Mouse (Mus musculus): Measurements from ENCODE around the gene Gm17949. TPM values are rescaled to one million over a fixed set of nuclear protein-coding genes. Genes with fewer than 3 reads are reported as not detected.

The Gm17949 gene
- polyA plus RNA-seq, 1 experiment from 2014 or later = 0.30 TPM

DNA sequence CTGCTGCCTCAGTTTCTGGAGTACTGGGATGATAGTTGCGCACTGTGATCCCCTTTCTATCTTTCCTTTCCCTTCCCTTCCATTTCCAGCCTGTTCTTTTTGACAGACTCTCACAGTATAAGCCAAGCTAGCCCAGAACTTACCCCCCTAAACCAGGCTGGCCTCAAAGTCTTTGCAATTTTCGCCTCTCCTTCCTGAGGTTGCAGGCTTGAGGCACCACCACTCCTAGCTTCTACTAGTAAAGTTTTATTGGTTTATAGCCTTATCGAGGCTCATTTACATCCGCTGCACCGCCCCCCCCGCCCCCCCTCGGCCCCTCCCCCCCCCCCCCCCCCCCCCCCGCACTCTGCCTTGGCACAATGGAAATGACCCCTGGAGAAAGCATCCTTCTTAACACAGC lies 31.7 kb upstream of the Gm17949 start:
- no peak for ATAC-seq (replicated peaks; ENCODE audit: low FRiP score)
- Histone ChIP-seq H3K27ac (no peak overlapping the region), H3K27me3 (no peaks in the 10 kb centered on the region), H3K9ac (no peak overlapping the region), H3K36me3 (no peaks in the 10 kb centered on the region), H3K9me3 (replicated peaks) (no peaks in the 10 kb centered on the region), H3K4me2 (no peak overlapping the region), H3K4me1 (no peaks in the 10 kb centered on the region), H3K4me3 (replicated peaks) (no peak overlapping the region)
- 18% methylated on average over 7 of the region's 8 CpGs for WGBS

DNA sequence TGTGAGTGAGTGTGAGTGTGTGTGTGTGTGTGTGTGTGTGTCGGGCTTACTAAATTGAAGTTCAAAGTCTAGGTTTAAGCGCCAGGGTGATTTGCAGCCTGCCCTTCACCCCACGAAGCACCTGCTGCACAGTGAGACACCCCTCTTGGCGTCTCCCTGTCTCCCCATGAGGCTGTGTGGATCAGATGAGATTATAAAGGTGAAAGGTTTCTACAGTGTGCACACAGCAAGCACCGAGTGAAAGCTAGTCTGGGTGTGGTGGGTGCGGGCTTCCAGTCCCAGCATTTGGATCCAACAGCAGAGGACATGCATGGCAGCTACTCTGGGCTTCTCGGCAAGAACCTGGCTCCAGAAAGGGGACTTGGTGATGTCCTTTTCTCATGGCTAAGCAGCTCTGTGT lies 30.2 kb upstream of the Gm17949 start:
- Histone ChIP-seq H3K4me3 (replicated peaks) (no peak overlapping the region), H3K9me3 (replicated peaks) (no peaks in the 10 kb centered on the region), H3K36me3 (no peaks in the 10 kb centered on the region), H3K27ac (no peak overlapping the region), H3K4me1 (no peaks in the 10 kb centered on the region), H3K27me3 (no peaks in the 10 kb centered on the region), H3K4me2 (no peak overlapping the region), H3K9ac (no peak overlapping the region)
- WGBS = 67% methylated on average over 7 of the region's 7 CpGs
- ATAC-seq (replicated peaks; ENCODE audit: low FRiP score) = no peak

DNA sequence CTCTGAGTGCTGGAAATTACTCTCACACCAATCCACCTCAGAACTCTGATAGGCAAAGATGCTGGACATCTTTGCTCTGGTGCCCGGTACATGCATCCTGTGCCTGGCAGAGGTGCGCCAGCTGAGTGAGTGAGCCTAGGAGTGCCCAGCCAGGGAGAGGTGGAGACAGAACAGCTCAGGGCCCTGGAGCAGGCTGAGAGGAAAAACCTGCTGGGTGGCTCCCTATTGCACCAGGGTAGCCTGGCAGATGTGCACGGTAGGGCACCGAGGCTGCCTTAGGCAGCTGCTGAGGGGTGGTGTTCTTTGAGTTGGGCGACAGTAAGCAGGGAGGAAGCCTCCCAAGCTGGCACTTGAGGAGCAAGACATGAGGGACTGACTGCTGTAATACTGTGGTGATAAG lies 29.3 kb upstream of the Gm17949 start, which contains the start of gene Acer1:
Gene Acer1 (minus strand): TSS at position 114 of the 400 bp plus-strand sequence.
- no peaks in the 10 kb centered on the region for H3K4me1 ChIP-seq
- H3K4me3 ChIP-seq (replicated peaks) = no peak within 1 kb of the TSS
- H3K9me3 ChIP-seq (replicated peaks) = no peaks in the 10 kb centered on the region
- no peaks in the 10 kb centered on the region for H3K27me3 ChIP-seq
- H3K9ac ChIP-seq = no peak within 1 kb of the TSS
- no peaks in the 10 kb centered on the region for H3K36me3 ChIP-seq
- no peak for ATAC-seq (replicated peaks; ENCODE audit: low FRiP score)
- H3K27ac ChIP-seq = no peak within 1 kb of the TSS
- no peak within 1 kb of the TSS for H3K4me2 ChIP-seq
- WGBS = 81% methylated on average over 5 of the region's 5 CpGs

GRCm38 (mm10) chr17:56984886-56985285 lies 26.4 kb upstream of the Gm17949 start:
- no peak for ATAC-seq (replicated peaks; ENCODE audit: low FRiP score)
- 75% methylated on average over 9 of the region's 9 CpGs for WGBS
- H3K9ac ChIP-seq = no peak overlapping the region
- H3K4me1 ChIP-seq = 0 out of 2 replicates have a peak, but pooled peaks cover 2% of the 10 kb centered on the region
- H3K4me3 ChIP-seq (replicated peaks) = no peak overlapping the region
- no peaks in the 10 kb centered on the region for H3K36me3 ChIP-seq
- H3K4me2 ChIP-seq = no peak overlapping the region
- no peak overlapping the region for H3K27ac ChIP-seq
- H3K27me3 ChIP-seq = no peaks in the 10 kb centered on the region
- H3K9me3 ChIP-seq (replicated peaks) = no peaks in the 10 kb centered on the region

- Histone ChIP-seq H3K27me3 (no peaks in the 10 kb centered on the region), H3K9ac (no peak overlapping the region), H3K9me3 (replicated peaks) (no peaks in the 10 kb centered on the region), H3K27ac (no peak overlapping the region), H3K4me2 (no peak overlapping the region), H3K4me3 (replicated peaks) (no peak overlapping the region), H3K36me3 (no peaks in the 10 kb centered on the region), H3K4me1 (peaks cover 3% of the 10 kb centered on the region)
- WGBS = 72% methylated on average over 3 of the region's 3 CpGs
- ATAC-seq (replicated peaks; ENCODE audit: low FRiP score) = no peak
Measured at GRCm38 (mm10) chr17:56985656-56986055, 25.6 kb upstream of the Gm17949 start.

- Histone ChIP-seq H3K4me3 (replicated peaks) (no peak overlapping the region), H3K27ac (no peak overlapping the region), H3K4me2 (no peak overlapping the region), H3K27me3 (no peaks in the 10 kb centered on the region), H3K36me3 (no peaks in the 10 kb centered on the region), H3K9ac (no peak overlapping the region), H3K9me3 (replicated peaks) (no peaks in the 10 kb centered on the region), H3K4me1 (peaks cover 9% of the 10 kb centered on the region)
- ATAC-seq (replicated peaks; ENCODE audit: low FRiP score) = no peak
- 83% methylated on average over 3 of the region's 3 CpGs for WGBS
Measured at GRCm38 (mm10) chr17:56986105-56986805, 25.0 kb upstream of the Gm17949 start.

DNA sequence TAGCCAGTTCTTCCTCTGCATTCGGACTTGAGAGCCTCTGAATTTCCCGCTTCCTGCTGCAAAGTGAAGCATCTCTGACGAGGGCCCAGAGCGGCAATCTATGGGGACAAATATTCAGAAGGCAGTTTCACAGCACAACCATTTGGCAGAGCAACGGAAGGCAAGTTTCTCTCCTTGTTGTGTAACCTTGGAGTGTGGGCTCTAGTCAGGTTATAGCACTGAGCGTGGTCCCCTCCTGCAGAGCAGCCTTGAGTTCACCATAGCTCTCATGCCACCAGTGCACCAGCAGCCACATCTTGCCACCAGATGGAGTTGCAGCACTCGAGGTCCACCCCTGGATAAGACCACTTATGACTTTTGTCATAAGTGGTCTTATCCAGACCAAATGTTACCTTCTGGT lies 22.8 kb upstream of the Gm17949 start:
- Histone ChIP-seq H3K9ac (no peak overlapping the region), H3K27me3 (no peaks in the 10 kb centered on the region), H3K4me3 (replicated peaks) (no peak overlapping the region), H3K36me3 (peaks cover 21% of the 10 kb centered on the region), H3K4me2 (no peak overlapping the region), H3K27ac (no peak overlapping the region), H3K4me1 (peaks cover 14% of the 10 kb centered on the region), H3K9me3 (replicated peaks) (no peaks in the 10 kb centered on the region)
- WGBS = 84% methylated on average over 7 of the region's 7 CpGs
- no peak for ATAC-seq (replicated peaks; ENCODE audit: low FRiP score)

DNA sequence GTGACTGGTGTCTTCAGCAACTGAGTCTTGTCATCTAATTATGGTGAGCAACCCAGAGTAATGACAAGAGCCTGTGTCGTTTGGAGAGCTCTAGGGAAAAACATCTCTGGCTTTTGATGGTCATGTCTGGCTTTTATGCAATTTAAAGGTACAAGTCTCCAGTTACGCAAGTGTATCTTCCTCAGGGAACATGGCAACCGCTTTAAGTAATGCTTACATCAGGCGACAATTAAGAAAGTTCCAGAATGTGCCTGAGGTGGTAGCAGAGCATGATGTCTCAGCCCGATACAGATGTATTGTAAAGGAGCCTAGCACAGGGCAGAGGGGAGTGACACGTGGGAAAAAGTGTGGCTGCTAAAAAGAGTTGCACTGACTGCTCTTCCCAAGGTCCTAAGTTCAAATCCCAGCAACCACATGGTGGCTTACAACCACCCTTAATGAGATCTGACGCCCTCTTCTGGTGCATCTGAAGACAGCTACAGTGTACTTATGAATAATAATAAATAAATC lies 22.3 kb upstream of the Gm17949 start:
- peaks cover 14% of the 10 kb centered on the region for H3K4me1 ChIP-seq
- peak overlapping the region; percentile 91 for H3K4me3 ChIP-seq (replicated peaks)
- peak overlapping the region; percentile 82 for H3K4me2 ChIP-seq
- H3K9me3 ChIP-seq (replicated peaks) = no peaks in the 10 kb centered on the region
- 68% methylated on average over 7 of the region's 7 CpGs for WGBS
- no peak for ATAC-seq (replicated peaks; ENCODE audit: low FRiP score)
- H3K27me3 ChIP-seq = no peaks in the 10 kb centered on the region
- H3K9ac ChIP-seq = peak overlapping the region; percentile 90; the same call in 1 of the 2 replicates
- H3K27ac ChIP-seq = peak overlapping the region; percentile 81; the same call in 1 of the 2 replicates
- H3K36me3 ChIP-seq = peaks cover 27% of the 10 kb centered on the region

DNA sequence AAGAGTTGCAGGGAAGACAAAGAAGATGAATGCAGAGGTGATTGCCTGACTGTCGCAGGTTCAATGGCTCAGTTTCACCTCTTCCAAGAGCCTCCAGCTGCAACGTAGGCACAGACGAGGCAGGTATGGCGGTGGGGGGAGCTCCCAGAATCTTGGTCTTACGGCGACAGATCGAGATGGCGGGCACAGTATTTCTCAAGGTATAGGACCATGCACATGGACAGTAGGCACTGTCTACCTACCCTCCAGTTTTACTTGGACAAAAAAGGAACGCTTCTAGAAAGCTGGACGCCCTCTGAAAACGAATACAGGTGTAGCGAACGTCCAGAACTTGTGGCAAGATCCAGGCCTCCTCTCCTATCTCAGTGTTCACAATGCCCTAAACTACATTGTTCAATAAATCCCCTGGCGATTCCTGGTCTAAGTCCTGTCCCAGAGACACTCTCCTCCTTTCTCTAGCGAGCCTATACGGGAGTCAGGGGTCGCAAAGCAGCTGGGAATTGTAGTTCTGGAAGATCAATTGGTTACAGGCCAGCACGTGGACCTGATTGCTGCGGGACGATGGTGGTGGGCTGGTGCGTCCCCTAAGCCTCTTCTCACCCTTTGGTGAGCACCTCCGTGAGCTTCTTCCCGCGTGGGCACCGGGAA lies 21.7 kb upstream of the Gm17949 start:
- peaks cover 14% of the 10 kb centered on the region for H3K4me1 ChIP-seq
- 4% methylated on average over 25 of the region's 25 CpGs for WGBS
- H3K27me3 ChIP-seq = no peaks in the 10 kb centered on the region
- peak overlapping the region; percentile 81 for H3K27ac ChIP-seq
- H3K4me3 ChIP-seq (replicated peaks) = peak overlapping the region; percentile 91
- H3K4me2 ChIP-seq = peak overlapping the region; percentile 82
- peak overlapping the region; percentile 90 for H3K9ac ChIP-seq
- peaks cover 33% of the 10 kb centered on the region for H3K36me3 ChIP-seq
- H3K9me3 ChIP-seq (replicated peaks) = no peaks in the 10 kb centered on the region
- ATAC-seq (replicated peaks; ENCODE audit: low FRiP score) = peak; percentile 94

DNA sequence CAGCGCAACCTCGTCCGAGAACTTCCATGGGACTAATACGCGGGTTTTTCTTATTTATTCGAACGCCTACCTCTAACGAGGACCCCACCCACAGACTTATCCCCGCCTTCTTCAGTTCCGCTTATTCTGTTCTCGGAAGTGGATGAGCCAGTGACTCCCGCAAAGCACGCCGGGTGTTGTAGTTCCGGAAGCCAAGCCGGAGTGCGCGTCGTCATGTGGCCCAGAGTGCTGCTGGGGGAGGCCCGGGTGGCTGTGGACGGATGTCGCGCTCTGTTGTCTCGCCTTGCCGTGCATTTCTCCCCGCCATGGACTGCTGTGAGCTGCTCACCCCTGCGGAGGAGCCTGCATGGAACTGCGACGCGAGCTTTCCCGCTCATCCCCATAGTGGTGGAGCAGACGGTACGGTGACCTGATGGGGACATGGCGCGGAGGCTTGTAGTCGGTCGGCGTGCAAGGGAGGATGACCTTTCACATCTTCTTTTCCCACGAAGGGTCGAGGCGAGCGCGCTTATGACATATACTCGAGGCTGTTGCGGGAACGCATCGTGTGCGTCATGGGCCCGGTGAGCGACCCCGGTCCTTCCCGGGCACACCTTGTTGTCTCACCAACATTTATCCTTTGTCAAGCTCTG lies 21.0 kb upstream of the Gm17949 start, which contains the start of gene Clpp:
Gene Clpp (plus strand): TSS at position 191 of the 632 bp plus-strand sequence.
- ATAC-seq (replicated peaks; ENCODE audit: low FRiP score) = peak; percentile 97
- Histone ChIP-seq H3K4me1 (peaks cover 14% of the 10 kb centered on the region), H3K4me3 (replicated peaks) (peak within 1 kb of the TSS; percentile 91), H3K27ac (peak within 1 kb of the TSS; percentile 81), H3K9me3 (replicated peaks) (no peaks in the 10 kb centered on the region), H3K9ac (peak within 1 kb of the TSS; percentile 90), H3K4me2 (peak within 1 kb of the TSS; percentile 82), H3K36me3 (peaks cover 39% of the 10 kb centered on the region), H3K27me3 (no peaks in the 10 kb centered on the region)
- WGBS = under 1% methylated on average over 52 of the region's 52 CpGs

DNA sequence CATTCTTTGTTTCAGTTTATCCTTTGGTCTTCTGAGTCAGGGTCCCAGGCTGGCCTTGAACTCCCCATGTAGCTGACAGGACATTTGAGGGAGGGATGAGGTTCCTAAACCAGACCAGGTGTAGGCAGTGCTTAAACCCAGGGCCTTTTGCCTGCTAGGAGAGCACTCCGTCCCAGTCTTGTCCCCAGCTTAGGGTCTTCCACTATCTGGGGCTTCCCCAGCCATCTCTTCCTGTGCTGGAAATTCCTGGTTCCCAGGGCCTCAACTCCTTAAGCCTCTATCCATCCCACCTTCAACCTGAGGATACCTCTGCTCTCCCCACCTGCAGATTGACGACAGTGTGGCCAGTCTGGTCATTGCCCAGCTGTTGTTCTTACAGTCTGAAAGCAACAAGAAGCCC lies 20.3 kb upstream of the Gm17949 start:
- ATAC-seq (replicated peaks; ENCODE audit: low FRiP score) = no peak
- WGBS = 77% methylated on average over 2 of the region's 2 CpGs
- peak overlapping the region; percentile 90 for H3K9ac ChIP-seq
- H3K4me2 ChIP-seq = peak overlapping the region; percentile 82
- peaks cover 47% of the 10 kb centered on the region for H3K36me3 ChIP-seq
- peak overlapping the region; percentile 91 for H3K4me3 ChIP-seq (replicated peaks)
- no peaks in the 10 kb centered on the region for H3K27me3 ChIP-seq
- H3K27ac ChIP-seq = no peak overlapping the region
- H3K4me1 ChIP-seq = peaks cover 14% of the 10 kb centered on the region
- no peaks in the 10 kb centered on the region for H3K9me3 ChIP-seq (replicated peaks)

DNA sequence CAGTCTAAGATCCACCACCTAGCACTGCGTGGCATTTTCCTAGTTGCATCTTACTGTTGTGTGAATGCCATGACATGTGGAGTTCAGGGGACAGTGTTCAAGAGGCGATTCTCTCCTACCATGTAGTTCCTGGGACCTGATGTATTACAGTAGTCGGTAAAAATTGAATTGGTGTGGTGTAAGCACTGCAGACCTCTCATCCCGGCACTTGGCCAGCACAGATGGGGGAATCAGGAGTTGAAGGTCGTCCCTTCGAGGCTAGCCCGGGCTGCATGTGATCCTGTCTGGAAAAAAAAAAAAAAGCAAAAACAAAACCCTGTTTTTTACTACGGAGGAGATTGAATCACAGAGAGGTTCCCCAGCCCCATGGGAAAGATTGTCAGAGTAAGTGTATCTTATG lies 16.2 kb upstream of the Gm17949 start:
- H3K36me3 ChIP-seq = peaks cover 69% of the 10 kb centered on the region

More for the DNA sequence above, 16.2 kb upstream of the Gm17949 start:
- ATAC-seq (replicated peaks; ENCODE audit: low FRiP score) = no peak
- Histone ChIP-seq H3K9ac (no peak overlapping the region), H3K4me2 (no peak overlapping the region), H3K9me3 (replicated peaks) (no peaks in the 10 kb centered on the region), H3K4me1 (peaks cover 22% of the 10 kb centered on the region), H3K4me3 (replicated peaks) (no peak overlapping the region), H3K27me3 (no peaks in the 10 kb centered on the region), H3K27ac (no peak overlapping the region)
- WGBS = 88% methylated on average over 8 of the region's 8 CpGs

Measured in kidney, embryonic 15.5 days (tissue).